Mouse (Mus musculus) CH12.LX (cell line): ENCODE results near the gene Dglucy. TPM values are rescaled to one million over a fixed set of nuclear protein-coding genes. Genes with fewer than 3 reads are reported as not detected.

Experiments used
- DNase-seq: peaks from one replicate; pipeline ENCODE4 v3.0.0-alpha.2; 2013; ENCODE audit errors: extremely low read depth
- H3K27ac ChIP-seq: 2 replicates; pipeline ENCODE4 v1.5.1; 2012; ENCODE audit warnings: low read depth, mild to moderate bottlenecking, control low read depth, moderate library complexity; ENCODE audit not compliant: insufficient read depth
- H3K27me3 ChIP-seq: replicated peaks from 2 replicates; pipeline ENCODE3; 2012; ENCODE audit warnings: inconsistent platforms
- H3K36me3 ChIP-seq, 2 experiments: replicated peaks in 1 of 2; 2 replicates each; pipeline versions ENCODE3 to v1.6.1; 2012; ENCODE audit warnings: inconsistent platforms in 1 of 2, low read length in 1 of 2, mild to moderate bottlenecking in 1 of 2, mixed read lengths in 1 of 2, moderate library complexity in 1 of 2; ENCODE audit not compliant: control insufficient read depth in 1 of 2, insufficient read depth in 1 of 2
- H3K4me1 ChIP-seq, 2 experiments: 2 replicates each; pipeline ENCODE4 v1.6.1; 2012; ENCODE audit warnings: inconsistent platforms in 1 of 2, moderate library complexity in 1 of 2; ENCODE audit not compliant: insufficient read depth in 2 of 2, control insufficient read depth in 1 of 2
- H3K4me2 ChIP-seq: 2 replicates; pipeline ENCODE4 v1.6.1; 2012; ENCODE audit warnings: low read depth, mild to moderate bottlenecking, control low read depth; ENCODE audit not compliant: poor library complexity, insufficient read depth, severe bottlenecking
- H3K4me3 ChIP-seq, 3 experiments: fragments of 150-350 bp in 1 of 3; sonication (generic) in 1 of 3; replicated peaks in 1 of 3; 2 replicates each; pipeline versions ENCODE3 to v1.5.1; 2011 to 2012; ENCODE audit warnings: low read depth in 2 of 3, low read length in 2 of 3, mild to moderate bottlenecking in 2 of 3, moderate library complexity in 2 of 3, control low read depth in 1 of 3, improper control_type of control experiment in 1 of 3, inconsistent platforms in 1 of 3, mixed read lengths in 1 of 3; ENCODE audit not compliant: poor library complexity in 1 of 3
- H3K79me2 ChIP-seq: replicated peaks from 2 replicates; pipeline ENCODE4 v1.6.1; 2012; ENCODE audit warnings: mild to moderate bottlenecking, moderate library complexity; ENCODE audit not compliant: control insufficient read depth, poor library complexity, insufficient read depth, severe bottlenecking; ENCODE audit errors: extremely low read depth
- H3K9ac ChIP-seq: 2 replicates; pipeline ENCODE4 v1.6.1; 2012; ENCODE audit warnings: low read depth, mild to moderate bottlenecking, control low read depth, moderate library complexity; ENCODE audit not compliant: insufficient read depth
- H3K9me3 ChIP-seq: replicated peaks from 2 replicates; pipeline ENCODE3; 2012; ENCODE audit warnings: low read length, inconsistent platforms, mixed read lengths
- CHD1 ChIP-seq: IDR thresholded peaks from 2 replicates; pipeline ENCODE4 v1.6.1; 2012; ENCODE audit warnings: low read depth, low read length, improper control_type of control experiment, inconsistent platforms
- CTCF ChIP-seq, 2 experiments: IDR thresholded peaks in 1 of 2; conservative IDR thresholded peaks in 1 of 2; 2 replicates each; pipeline ENCODE4 v1.5.1; 2011 to 2012; ENCODE audit warnings: low read depth in 2 of 2, low read length in 2 of 2, improper control_type of control experiment in 1 of 2, inconsistent platforms in 1 of 2, mild to moderate bottlenecking in 1 of 2, moderate library complexity in 1 of 2
- EP300 ChIP-seq: IDR thresholded peaks from 2 replicates; pipeline ENCODE4 v1.6.1; 2011; ENCODE audit warnings: low read length, improper control_type of control experiment
- GABPA ChIP-seq: IDR thresholded peaks from 2 replicates; pipeline ENCODE4 v1.6.1; 2012; ENCODE audit warnings: low read depth, low read length, improper control_type of control experiment, inconsistent platforms; ENCODE audit not compliant: insufficient replicate concordance
- HCFC1 ChIP-seq: IDR thresholded peaks from 2 replicates; pipeline ENCODE4 v1.6.1; 2012; ENCODE audit warnings: low read depth, mild to moderate bottlenecking, inconsistent platforms, low read length, improper control_type of control experiment
- NRF1 ChIP-seq: IDR thresholded peaks from 2 replicates; pipeline ENCODE4 v1.6.1; 2014; ENCODE audit warnings: low read depth, mild to moderate bottlenecking, inconsistent platforms, low read length, improper control_type of control experiment, moderate library complexity
- RAD21 ChIP-seq: IDR thresholded peaks from 2 replicates; pipeline ENCODE4 v1.6.1; 2011; ENCODE audit warnings: low read depth, mild to moderate bottlenecking, low read length, improper control_type of control experiment, moderate library complexity
- RCOR1 ChIP-seq: conservative IDR thresholded peaks from 2 replicates; pipeline ENCODE4 v1.6.1; 2012; ENCODE audit warnings: low read depth, mild to moderate bottlenecking, inconsistent platforms, low read length, improper control_type of control experiment
- SIN3A ChIP-seq: IDR thresholded peaks from 2 replicates; pipeline ENCODE4 v1.6.1; 2012; ENCODE audit warnings: low read length, improper control_type of control experiment, inconsistent platforms
- SMC3 ChIP-seq: IDR thresholded peaks from 2 replicates; pipeline ENCODE4 v1.6.1; 2011; ENCODE audit warnings: low read depth, low read length, improper control_type of control experiment
- TBP ChIP-seq: conservative IDR thresholded peaks from 2 replicates; pipeline ENCODE4 v1.6.1; 2011; ENCODE audit warnings: low read depth, low read length, improper control_type of control experiment
- TCF12 ChIP-seq: IDR thresholded peaks from 2 replicates; pipeline ENCODE4 v1.6.1; 2014; ENCODE audit warnings: low read depth, mild to moderate bottlenecking, inconsistent platforms, low read length, improper control_type of control experiment
- USF2 ChIP-seq: conservative IDR thresholded peaks from 2 replicates; pipeline ENCODE4 v1.6.1; 2011; ENCODE audit warnings: low read depth, low read length, improper control_type of control experiment
- ZC3H11A ChIP-seq: IDR thresholded peaks from 2 replicates; pipeline ENCODE4 v1.6.1; 2012; ENCODE audit warnings: low read depth, mild to moderate bottlenecking, inconsistent platforms, low read length, improper control_type of control experiment
- ZKSCAN1 ChIP-seq: IDR thresholded peaks from 2 replicates; pipeline ENCODE4 v1.6.1; 2012; ENCODE audit warnings: low read depth, inconsistent platforms, low read length, improper control_type of control experiment, borderline replicate concordance
- ZMIZ1 ChIP-seq: IDR thresholded peaks from 2 replicates; pipeline ENCODE4 v1.6.1; 2012; ENCODE audit warnings: low read depth, mild to moderate bottlenecking, inconsistent platforms, low read length, improper control_type of control experiment
- dilution Hi-C: fragments of 300-500 bp; cut with MboI; formaldehyde crosslinking; loops from 2 replicates; pipeline ENCODE4 v1.14.3; 2020; ENCODE audit warnings: low sequenced_read_pairs; ENCODE audit not compliant: extremely low pct_unique_long_range_greater_than_20kb, extremely low pct_ligation_motif_present
- in situ Hi-C: fragments of 300-500 bp; cut with MboI; formaldehyde crosslinking; loops from 3 replicates; pipeline ENCODE4 v1.14.3; 2019; ENCODE audit warnings: low sequenced_read_pairs, low pct_ligation_motif_present, low pct_unique_long_range_greater_than_20kb, mixed read lengths
- polyA plus RNA-seq: library from polyadenylated mRNA; unstranded; fragments of >175 nt; gene quantifications from 2 replicates; pipeline ENCODE4 v1.2.1, GENCODE M21; 2012; ENCODE audit warnings: low read depth; ENCODE audit not compliant: insufficient read length
- total RNA-seq, 2 experiments: library from RNA; depleted of rRNA; stranded (reverse); fragments of 300-350 nt in 1 of 2; fragments of >200 nt in 1 of 2; gene quantifications; 2 replicates each; pipeline ENCODE4 v1.2.3; 2012 to 2014

Dglucy gene
- total and polyA plus RNA-seq, 3 experiments, result 5.5 to 20.6 (median 10.1) TPM

DNA sequence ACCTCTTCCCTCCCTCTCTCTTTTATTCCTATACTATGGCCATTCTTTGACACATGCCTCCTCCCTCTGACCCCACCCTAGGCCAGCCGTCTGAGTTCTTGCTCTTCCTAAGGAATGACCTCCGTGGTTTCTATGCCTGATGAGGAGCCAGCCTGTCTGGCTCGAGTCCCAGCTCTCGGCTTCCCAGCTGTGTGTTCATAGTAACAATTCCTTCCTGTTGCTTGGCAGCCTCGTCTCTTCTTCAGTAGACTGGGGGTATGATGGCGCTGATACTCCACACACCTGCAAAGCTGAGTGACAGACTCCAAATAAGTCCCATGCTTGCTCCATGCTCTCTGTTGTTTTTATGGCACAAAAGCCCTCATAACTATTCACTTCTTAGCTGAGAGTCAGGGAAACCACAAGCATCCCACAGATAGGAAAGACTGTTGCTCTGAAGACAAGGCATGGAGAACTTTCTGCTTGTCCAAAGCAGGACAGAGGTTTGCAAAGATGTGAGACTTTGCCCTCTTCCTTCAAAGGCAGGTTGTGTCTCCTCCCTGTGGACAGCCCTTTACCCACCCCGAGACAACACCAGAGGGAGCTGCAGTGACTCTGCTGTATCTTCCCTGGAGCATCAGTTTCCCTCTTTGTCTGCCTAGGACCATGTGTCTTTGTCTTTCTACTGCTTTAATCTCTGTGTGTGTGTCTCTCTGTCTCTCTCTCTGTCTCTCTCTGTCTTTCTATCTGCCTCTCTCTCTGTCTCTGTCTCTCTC is 6.5 kb upstream of the Dglucy start:
- Histone ChIP-seq H3K4me2 (peak overlapping the region; percentile 51), H3K27ac (no peak overlapping the region), H3K79me2 (no peaks in the 10 kb centered on the region), H3K36me3 (no peaks in the 10 kb centered on the region), H3K4me3 (no peak overlapping the region)
- in situ Hi-C loops, result loop anchor here (5.0 kb wide), 1 partner anchor 70 kb away; no protein-coding TSS in a partner anchor
- DNase-seq, result peak; percentile 37
- TF ChIP-seq SMC3 (peak; percentile 79), CTCF (conservative IDR thresholded peaks at IDR 0.05 in 1 of 2, IDR thresholded peaks at IDR 0.05 in 1 of 2; ENCODE audit: low read depth in 2 of 2, low read length in 2 of 2) (peak in 1 of 2 experiments; percentile 83; a peak in 3 of 4 replicates), TCF12 (no peak), RAD21 (peak; percentile 60)
- TF ChIP-seq, all 38 proteins: peak for 3
- Histone ChIP-seq H3K9ac (no peak overlapping the region), H3K4me1 (peaks cover 10 to 30% of the 10 kb centered on the region in 2 experiments; a peak in 3 of 4 replicates), H3K9me3 (no peaks in the 10 kb centered on the region), H3K27me3 (no peaks in the 10 kb centered on the region)
- dilution Hi-C loops, result no loop called here

DNA sequence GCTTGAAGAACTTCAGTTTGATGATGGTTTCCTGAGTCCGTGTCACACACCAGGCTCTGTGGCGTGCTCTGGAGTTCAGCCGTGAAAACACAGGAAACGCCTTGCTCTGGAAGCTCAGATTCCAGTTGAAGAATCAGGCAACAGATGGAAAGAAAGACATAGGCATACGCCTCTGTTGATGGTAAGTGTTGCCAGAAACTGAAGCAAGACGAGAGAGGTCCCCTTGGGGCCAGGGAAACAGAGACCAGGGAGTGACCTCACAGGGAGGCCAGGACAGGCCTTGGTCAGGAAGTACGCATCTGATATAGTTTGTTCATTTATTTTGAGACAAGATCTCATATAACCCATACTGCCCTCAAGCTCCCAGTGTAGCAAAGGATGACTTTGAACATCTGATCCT is 4.1 kb upstream of the Dglucy start:
- Histone ChIP-seq H3K9me3 (no peaks in the 10 kb centered on the region), H3K4me2 (no peak overlapping the region), H3K27ac (no peak overlapping the region), H3K27me3 (no peaks in the 10 kb centered on the region), H3K9ac (no peak overlapping the region), H3K4me3 (no peak overlapping the region), H3K79me2 (no peaks in the 10 kb centered on the region), H3K4me1 (peaks cover 15 to 49% of the 10 kb centered on the region in 2 experiments), H3K36me3 (no peaks in the 10 kb centered on the region)
- dilution Hi-C loops, result no loop called here
- in situ Hi-C loops, result loop anchor here (5.0 kb wide), 1 partner anchor 68 kb away; no protein-coding TSS in a partner anchor
- no peak for TF ChIP-seq TBP
- no peak for TF ChIP-seq ZKSCAN1
- no peak for TF ChIP-seq RAD21
- no peak for TF ChIP-seq SIN3A
- TF ChIP-seq NRF1, result no peak
- no peak for TF ChIP-seq CHD1
- TF ChIP-seq ZMIZ1, result no peak
- TF ChIP-seq USF2, result no peak
- TF ChIP-seq GABPA, result no peak
- TF ChIP-seq SMC3, result no peak
- TF ChIP-seq RCOR1, result no peak
- no peak for TF ChIP-seq ZC3H11A
- TF ChIP-seq HCFC1, result no peak
- TF ChIP-seq EP300, result no peak
- DNase-seq, result no peak
